Mouse (Mus musculus) spleen, embryonic (tissue): Measurements from ENCODE around the gene Aox3.

Source experiments
- CTCF ChIA-PET: fragments of 350-600 bp; sonication (Branson Sonifier 250); formaldehyde crosslinking; loops from one replicate; lab custom pipeline; 2022; lab: Charles Lee

Gene Aox3

DNA sequence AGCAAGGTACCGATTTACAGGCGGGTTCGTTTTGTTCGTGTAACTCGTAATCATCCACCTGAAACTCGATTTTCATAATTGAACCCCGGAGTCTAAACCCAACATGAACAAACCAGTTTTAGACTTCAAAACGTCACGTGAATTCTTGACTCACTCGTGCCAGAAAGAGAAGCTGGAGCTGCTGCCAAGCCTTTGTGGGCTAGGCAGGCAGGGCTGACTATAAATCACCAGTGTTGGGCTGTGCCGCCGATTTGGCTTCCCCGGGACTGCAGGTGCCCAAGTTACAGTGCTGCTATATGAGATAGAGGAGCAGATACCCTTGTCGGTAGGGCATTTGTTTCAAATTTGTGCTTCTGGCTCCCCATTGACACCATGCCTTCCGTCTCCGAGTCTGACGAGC is 97.3 kb downstream of the Aox3 start, which contains the start of gene Aox4:
Aox4 (plus strand) TSS at position 195 of the 400 bp plus-strand sequence.
- CTCF ChIA-PET = no interaction called here

DNA sequence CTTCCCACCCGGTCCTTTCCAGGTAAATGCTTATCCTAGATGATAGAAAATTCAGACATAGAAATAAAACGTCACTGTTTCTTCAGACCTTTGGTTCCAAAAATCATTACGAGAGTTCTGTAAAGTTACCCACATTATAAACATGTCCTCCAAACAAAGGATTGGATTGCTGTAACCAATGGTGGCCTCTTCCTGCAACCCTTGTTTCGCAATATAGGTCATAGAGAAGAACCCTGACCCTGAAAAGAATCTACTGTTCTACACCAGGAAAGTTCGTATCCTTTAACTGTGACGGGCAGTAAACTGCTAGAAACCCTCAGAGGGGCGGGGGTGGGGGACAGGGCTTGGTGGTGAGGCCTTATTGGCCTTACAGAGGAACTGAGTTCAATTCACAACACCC is 99.9 kb downstream of the Aox3 start:
- CTCF ChIA-PET = no interaction called here

GRCm38 (mm10) chr1:58213838-58214237 is 100.9 kb downstream of the Aox3 start:
- CTCF ChIA-PET = no interaction called here

DNA sequence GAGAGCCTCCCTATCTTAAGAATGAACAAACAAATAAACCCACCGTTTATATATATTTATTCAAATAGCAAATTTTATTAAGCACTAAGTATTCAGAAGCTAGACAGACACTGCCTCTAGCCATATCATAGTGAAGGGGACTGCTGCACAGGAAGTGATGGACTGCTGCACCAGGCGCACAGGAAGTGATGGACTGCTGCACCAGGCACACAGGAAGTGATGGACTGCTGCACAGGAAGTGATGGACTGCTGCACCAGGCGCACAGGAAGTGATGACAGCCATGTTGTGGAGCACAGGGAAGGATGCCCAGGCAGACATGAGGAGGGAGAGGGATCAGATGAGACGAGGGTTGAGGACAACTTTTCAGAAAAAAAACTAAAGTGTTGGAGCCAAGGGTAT is 102.4 kb downstream of the Aox3 start:
- CTCF ChIA-PET = interaction anchor here (0.6 kb wide), 1 partner anchor 45 kb away, joined by 3 read pairs; no protein-coding TSS in a partner anchor

GRCm38 (mm10) chr1:58215956-58216532 is 103.1 kb downstream of the Aox3 start:
- CTCF ChIA-PET = no interaction called here

DNA sequence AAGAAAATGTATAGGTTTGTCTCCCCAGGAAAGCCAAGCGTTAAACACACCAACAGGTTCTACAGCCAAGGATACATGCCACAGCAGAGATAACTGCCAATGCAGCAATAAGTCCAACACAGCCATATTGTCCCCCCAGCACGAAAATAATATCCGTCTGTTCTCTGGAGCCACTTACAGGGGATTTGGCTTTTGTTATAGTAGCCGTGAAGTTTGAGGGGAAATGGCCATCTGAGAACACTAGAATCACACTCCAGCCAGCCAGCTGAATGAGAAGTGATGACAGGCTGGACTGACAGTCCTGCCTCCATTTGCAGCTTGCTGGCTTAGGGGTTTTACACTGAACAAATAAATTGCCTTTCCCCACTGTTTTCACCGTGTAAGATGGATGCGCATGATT is 108.1 kb downstream of the Aox3 start:
- CTCF ChIA-PET = no interaction called here

DNA sequence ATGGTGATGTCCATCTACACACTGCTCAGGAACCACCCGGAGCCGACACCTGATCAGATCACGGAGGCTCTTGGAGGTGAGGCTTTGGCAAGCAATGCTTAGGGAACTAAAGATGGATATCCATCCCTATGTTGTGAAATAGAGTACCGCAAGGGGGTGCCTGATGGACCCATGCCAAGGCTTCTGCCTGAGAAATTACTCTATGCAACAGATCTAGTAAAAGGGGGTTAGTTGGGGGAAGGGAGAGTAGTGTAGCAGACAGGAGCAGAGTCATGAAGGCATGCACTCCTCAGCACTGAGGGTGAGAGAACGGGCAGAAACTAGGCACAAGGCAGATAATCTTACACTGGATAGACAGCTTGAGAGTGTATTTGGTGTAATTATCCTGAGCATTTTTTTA is 108.9 kb downstream of the Aox3 start:
- CTCF ChIA-PET = no interaction called here

- CTCF ChIA-PET = no interaction called here
These were observed 115.2 kb downstream of the Aox3 start for GRCm38 (mm10) chr1:58228086-58228485.

DNA sequence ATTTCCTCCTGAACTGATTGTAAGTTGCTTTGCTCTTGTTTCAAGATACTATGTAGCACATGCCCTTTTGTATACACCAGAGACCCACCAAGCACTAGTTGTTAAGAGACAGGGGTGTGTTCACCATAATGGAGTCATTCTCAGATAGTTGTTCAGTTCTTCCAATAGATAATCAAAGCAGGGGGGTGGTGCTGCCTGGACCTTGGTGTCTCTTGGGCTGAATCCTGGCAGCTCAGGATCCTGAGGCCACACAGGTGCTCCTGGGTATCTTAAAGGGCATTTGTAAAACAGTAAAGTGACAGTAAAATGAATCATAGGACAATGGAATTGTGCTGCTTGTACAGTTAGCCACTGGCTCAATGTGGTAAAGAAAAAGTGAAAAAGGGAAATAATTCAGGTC is 116.0 kb downstream of the Aox3 start:
- CTCF ChIA-PET = no interaction called here

DNA sequence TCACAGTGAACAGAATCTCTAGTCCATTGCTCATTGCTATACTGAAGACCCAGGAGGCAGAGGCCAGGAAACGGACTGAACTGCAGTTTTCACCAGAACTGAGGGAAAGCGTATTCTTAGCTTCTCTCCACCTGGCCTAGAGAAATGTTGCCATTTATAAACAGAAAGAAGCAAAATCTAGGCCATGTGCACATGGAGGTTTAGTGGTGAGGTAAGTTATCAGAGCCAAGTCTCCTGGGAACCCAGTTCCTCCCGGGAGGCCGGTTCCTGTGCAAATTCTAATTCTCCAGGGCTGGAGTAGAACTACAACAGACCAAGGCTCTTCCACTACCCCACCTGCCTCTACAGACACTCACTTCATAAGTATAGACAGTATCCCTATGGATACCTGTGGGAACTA is 116.8 kb downstream of the Aox3 start:
- CTCF ChIA-PET = no interaction called here

DNA sequence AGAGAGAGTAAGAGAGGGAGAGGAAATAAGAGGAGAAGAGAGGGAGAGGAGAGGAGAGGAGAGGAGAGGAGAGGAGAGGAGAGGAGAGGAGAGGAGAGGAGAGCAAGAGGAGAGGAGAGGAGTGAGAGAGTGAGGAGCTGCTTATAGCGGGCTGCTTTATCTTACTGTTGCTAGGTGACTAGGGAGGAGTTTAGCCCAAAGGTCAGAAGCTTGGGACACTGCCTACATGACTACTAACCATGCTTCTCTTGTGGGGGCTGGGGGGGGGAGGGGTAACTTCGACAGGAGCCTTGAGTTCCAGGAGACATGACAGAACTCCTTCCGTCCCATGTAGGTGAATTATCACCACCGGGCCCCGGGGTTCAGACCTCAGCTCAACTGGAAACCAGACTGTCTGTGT is 117.6 kb downstream of the Aox3 start:
- CTCF ChIA-PET = no interaction called here

- CTCF ChIA-PET = no interaction called here
These were observed 122.5 kb downstream of the Aox3 start for GRCm38 (mm10) chr1:58235405-58235804.

DNA sequence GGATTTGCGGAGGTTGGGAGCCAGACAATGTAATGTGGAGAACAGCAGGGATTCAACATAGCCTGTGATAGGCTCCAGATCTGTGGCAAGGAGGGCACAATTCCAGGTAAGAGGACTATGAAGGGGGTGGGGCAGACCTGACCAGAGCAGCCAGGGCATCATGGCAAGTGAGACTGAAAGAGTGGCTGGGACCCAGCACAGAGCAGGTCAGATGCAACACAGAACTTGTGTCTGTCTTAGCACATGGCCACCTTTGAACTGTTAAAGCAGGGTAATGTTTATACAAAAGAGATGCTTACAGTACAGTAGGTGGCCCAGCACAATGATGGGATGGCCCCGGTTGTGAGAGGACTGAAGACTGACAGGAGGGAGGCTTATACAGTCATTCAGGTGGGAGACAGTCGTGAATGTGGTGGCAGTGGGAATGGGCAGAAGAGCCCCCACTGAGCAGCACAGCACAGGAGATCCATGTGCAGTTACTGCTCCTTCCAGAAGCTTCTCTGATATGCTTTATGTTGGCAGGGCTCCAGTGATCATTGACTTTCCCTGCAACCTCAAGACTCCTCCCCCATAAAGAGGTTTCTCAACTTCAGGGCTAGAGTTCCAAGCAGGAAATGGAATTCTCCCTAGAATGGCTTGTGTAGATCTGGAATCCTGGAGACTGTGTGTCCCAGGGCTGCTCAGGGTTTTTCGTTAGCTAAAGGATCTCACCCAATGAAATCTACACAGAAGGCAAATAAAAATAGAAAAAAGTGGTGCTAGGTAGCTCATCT is 124.8 kb downstream of the Aox3 start:
- CTCF ChIA-PET = no interaction called here

DNA sequence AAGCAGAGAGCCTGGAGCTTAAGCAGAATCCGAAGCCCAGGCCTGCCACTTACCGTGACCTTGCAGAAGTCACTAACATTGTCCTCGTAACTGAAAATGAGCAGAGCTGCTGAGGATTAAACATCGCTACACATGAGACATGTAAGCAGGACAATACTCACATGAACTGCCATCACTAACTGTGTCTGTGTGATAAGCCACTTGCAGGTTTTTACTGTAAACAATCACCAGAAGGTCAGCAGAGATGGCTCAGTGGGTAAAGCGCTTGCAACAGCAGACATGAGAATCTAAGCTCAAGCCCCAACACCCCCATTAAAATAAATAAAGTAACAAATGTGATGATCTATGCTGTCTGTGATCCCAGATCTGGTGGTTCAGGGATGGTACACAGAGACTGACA is 125.5 kb downstream of the Aox3 start:
- CTCF ChIA-PET = no interaction called here

- CTCF ChIA-PET = no interaction called here
These were observed 126.0 kb downstream of the Aox3 start for GRCm38 (mm10) chr1:58238961-58239360.

- CTCF ChIA-PET = no interaction called here
These were observed 127.4 kb downstream of the Aox3 start for GRCm38 (mm10) chr1:58240347-58240746.

GRCm38 (mm10) chr1:58244487-58244886 is 131.6 kb downstream of the Aox3 start:
- CTCF ChIA-PET = no interaction called here

DNA sequence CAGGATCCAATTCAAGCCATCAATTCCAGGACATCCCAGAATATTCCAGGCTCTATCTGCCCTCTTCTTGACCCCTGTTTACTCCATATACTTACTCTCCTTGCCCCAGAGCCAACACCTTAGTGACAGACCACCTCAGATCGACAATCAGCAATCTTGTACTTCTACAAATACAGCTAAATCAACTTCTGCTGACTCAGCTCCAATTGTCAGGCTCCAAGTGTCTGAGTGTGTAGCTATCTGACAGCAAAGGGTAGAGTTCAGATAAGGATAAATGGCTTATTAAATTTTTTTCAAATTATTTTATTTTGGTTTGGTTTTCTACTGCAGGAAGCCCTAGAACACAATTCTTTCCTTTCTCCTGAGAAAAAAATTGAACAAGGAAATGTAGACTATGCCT is 135.6 kb downstream of the Aox3 start:
- CTCF ChIA-PET = no interaction called here
